Mouse (Mus musculus): Measurements from ENCODE around the gene Myh14.

- no peak for TF ChIP-seq CTCF (IDR thresholded peaks at IDR 0.05; ENCODE audit: borderline replicate concordance, control insufficient read depth, extremely low read depth, insufficient read depth, low read length, poor library complexity)
- TF ChIP-seq POLR2A (IDR thresholded peaks at IDR 0.05; ENCODE audit: control insufficient read depth, extremely low read depth, insufficient read depth, low read length, poor library complexity) = no peak
Measured at GRCm38 (mm10) chr7:44615309-44615708, 55.3 kb downstream of the Myh14 start.

Data from thymus, adult 2 months (tissue).